Mouse (Mus musculus) neural tube, embryonic 15.5 days (tissue): Measurements from ENCODE around the gene Babam2. TPM values are rescaled to one million over a fixed set of nuclear protein-coding genes. Genes with fewer than 3 reads are reported as not detected.

ENCODE experiments used
- ATAC-seq: fragments of 200-750 bp; cut with Nextera tagmentation; 2 replicates; pipeline ENCODE4 v1.8.0; 2017; ENCODE audit warnings: mild to moderate bottlenecking, moderate TSS enrichment, moderate library complexity; ENCODE audit not compliant: low FRiP score
- H3K27ac ChIP-seq: fragments of 300-500 bp; sonication (generic); replicated peaks from 2 replicates; pipeline ENCODE4 v1.5.1; 2015; ENCODE audit warnings: mild to moderate bottlenecking, inconsistent platforms
- H3K27me3 ChIP-seq: fragments of 300-500 bp; sonication (generic); replicated peaks from 2 replicates; pipeline ENCODE4 v1.6.1; 2015; ENCODE audit warnings: inconsistent platforms
- H3K36me3 ChIP-seq: fragments of 300-500 bp; sonication (generic); 2 replicates; pipeline ENCODE4 v1.6.1; 2015; ENCODE audit warnings: inconsistent platforms
- H3K4me1 ChIP-seq: fragments of 300-500 bp; sonication (generic); 2 replicates; pipeline ENCODE4 v1.6.1; 2015; ENCODE audit warnings: inconsistent platforms
- H3K4me2 ChIP-seq: fragments of 300-500 bp; sonication (generic); 2 replicates; pipeline ENCODE4 v1.6.1; 2015; ENCODE audit warnings: inconsistent platforms, mild to moderate bottlenecking, moderate library complexity
- H3K4me3 ChIP-seq: fragments of 300-500 bp; sonication (generic); replicated peaks from 2 replicates; pipeline ENCODE4 v1.5.1; 2015; ENCODE audit warnings: mild to moderate bottlenecking, inconsistent platforms
- H3K9ac ChIP-seq: fragments of 300-500 bp; sonication (generic); replicated peaks from 2 replicates; pipeline ENCODE4 v1.6.1; 2015; ENCODE audit warnings: mild to moderate bottlenecking, inconsistent platforms
- H3K9me3 ChIP-seq: fragments of 300-500 bp; sonication (generic); replicated peaks from 2 replicates; pipeline ENCODE4 v1.6.1; 2016; ENCODE audit warnings: inconsistent platforms
- WGBS: fragments of 180-500 bp; shearing (Covaris S2); methylation state at CpG from one replicate; pipeline ENCODE4 v1.1.7; 2015; ENCODE audit warnings: mixed read lengths; 5-methylcytosine and 5-hydroxymethylcytosine counted together
- microRNA-seq: library from miRNA; unstranded; fragments of <30 nt; microRNA quantifications from one replicate; pipeline ENCODE4, GENCODE M21; 2017
- polyA plus RNA-seq: library from polyadenylated mRNA; unstranded; fragments of >200 nt; fragmentation: Nextera tagmentation; extraction: Ambion mirVana; gene quantifications from 2 replicates; pipeline ENCODE4 v1.2.1, GENCODE M21; 2015

The Babam2 gene
- polyA plus RNA-seq, 1 experiment from 2014 or later: 61.8 TPM

- no peaks in the 10 kb centered on the region for H3K36me3 ChIP-seq
- under 1% methylated on average over 46 of the region's 48 CpGs for WGBS
- peak overlapping the region; percentile 98 for H3K4me2 ChIP-seq
- H3K27ac ChIP-seq: peak overlapping the region; percentile 71
- peak overlapping the region; percentile 59 for H3K9ac ChIP-seq
- peaks cover 39% of the 10 kb centered on the region for H3K4me1 ChIP-seq
- H3K4me3 ChIP-seq: peak overlapping the region; percentile 62
- no peaks in the 10 kb centered on the region for H3K9me3 ChIP-seq
- peaks cover 59% of the 10 kb centered on the region for H3K27me3 ChIP-seq
- peak; percentile 29; the same call in 1 of the 2 replicates for ATAC-seq
These were observed 435.6 kb downstream of the Babam2 start for GRCm38 (mm10) chr5:32132971-32133501.

- Histone ChIP-seq H3K36me3 (no peaks in the 10 kb centered on the region), H3K4me3 (peak overlapping the region; percentile 62), H3K4me1 (peaks cover 40% of the 10 kb centered on the region), H3K9me3 (no peaks in the 10 kb centered on the region), H3K9ac (peak overlapping the region; percentile 59), H3K27ac (peak overlapping the region; percentile 71), H3K27me3 (peaks cover 65% of the 10 kb centered on the region), H3K4me2 (peak overlapping the region; percentile 98)
- 1% methylated on average over 20 of the region's 20 CpGs for WGBS
- 0 out of 2 replicates have a peak, but pooled peaks have one; percentile 19 for ATAC-seq
These were observed 436.1 kb downstream of the Babam2 start for GRCm38 (mm10) chr5:32133549-32134004.

GRCm38 (mm10) chr5:32134051-32134732 lies 436.7 kb downstream of the Babam2 start:
- Histone ChIP-seq H3K4me3 (peak overlapping the region; percentile 62), H3K4me1 (peaks cover 41% of the 10 kb centered on the region), H3K27me3 (peaks cover 65% of the 10 kb centered on the region), H3K4me2 (peak overlapping the region; percentile 98), H3K36me3 (no peaks in the 10 kb centered on the region), H3K9me3 (no peaks in the 10 kb centered on the region), H3K9ac (peak overlapping the region; percentile 73), H3K27ac (peak overlapping the region; percentile 71; the same call in 1 of the 2 replicates)
- no peak for ATAC-seq
- WGBS: 2% methylated on average over 21 of the region's 21 CpGs

Small RNA genes within 50 kb of the gene (microRNA-seq; reads per million reads assigned to microRNA genes)
- gene Mir3473e: not detected

Other genes starting within 250 kb of the Babam2 start
- gene Zfp512, start 245.3 kb upstream of the Babam2 start, polyA plus RNA-seq: 97.9 and 110 TPM in 2 replicates
- gene 4930548H24Rik, start 211.9 kb upstream of the Babam2 start, polyA plus RNA-seq: not detected in 2 replicates
- gene Gpn1, start 202.9 kb upstream of the Babam2 start, polyA plus RNA-seq: 76.5 and 80.8 TPM in 2 replicates
- 32.4 and 38.1 TPM in 2 replicates for gene Slc4a1ap, start 170.7 kb upstream of the Babam2 start, polyA plus RNA-seq
- gene Supt7l, start 169.9 kb upstream of the Babam2 start, polyA plus RNA-seq: 25.5 and 26.0 TPM in 2 replicates
- 227 and 235 TPM in 2 replicates for gene Mrpl33, start 100.7 kb upstream of the Babam2 start, polyA plus RNA-seq
- 2.3 and 4.9 TPM in 2 replicates for gene Rbks, start 57 bp upstream of the Babam2 start, polyA plus RNA-seq